Mouse (Mus musculus) megakaryocyte, embryonic 14.5 days (primary cell): Measurements from ENCODE around the gene Nppc.

Experiments used
- FLI1 ChIP-seq: IDR thresholded peaks from 2 replicates; pipeline ENCODE4 v1.6.1; 2012; ENCODE audit warnings: low read length, inconsistent platforms, mixed read lengths
- GATA1 ChIP-seq: IDR thresholded peaks from 3 replicates; pipeline ENCODE4 v1.6.1; 2012; ENCODE audit warnings: mixed read lengths, low read length, inconsistent platforms, borderline replicate concordance

DNA sequence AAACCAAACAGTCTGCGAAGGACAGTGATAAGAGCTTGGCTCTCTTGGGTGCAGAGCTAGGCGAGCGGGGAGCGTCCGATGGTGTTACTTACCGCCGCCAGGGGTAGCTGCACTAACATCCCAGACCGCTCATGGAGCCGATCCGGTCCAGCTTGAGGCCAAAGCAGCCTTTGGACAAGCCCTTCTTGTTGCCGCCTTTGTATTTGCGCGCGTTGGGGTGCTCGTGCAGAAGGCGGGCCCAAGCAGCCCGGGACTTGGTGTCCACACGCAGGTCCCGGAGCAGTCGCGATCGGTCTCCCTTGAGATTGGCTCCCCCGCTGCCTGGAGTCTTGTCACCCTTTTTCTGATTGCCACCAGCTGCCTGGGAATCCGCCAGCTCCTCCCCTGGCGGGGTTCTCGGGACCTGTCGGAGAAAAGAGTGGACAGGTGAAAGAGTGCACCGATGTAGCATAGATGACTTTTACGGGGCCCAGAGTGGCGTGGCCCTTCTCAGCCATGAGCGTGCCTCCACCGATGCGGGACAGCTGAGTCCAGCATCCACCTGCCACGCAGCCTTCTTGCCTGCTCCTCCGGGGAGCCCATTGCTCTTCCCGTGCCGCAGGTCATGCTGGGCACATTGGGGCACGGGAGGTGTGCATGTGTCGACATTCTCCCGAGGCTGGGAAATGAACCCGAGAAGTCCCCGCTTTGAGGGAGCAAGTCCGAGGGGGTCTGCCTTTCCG is 658 bp downstream of the Nppc start:
- no peak for TF ChIP-seq GATA1
- no peak for TF ChIP-seq FLI1
